Mouse (Mus musculus): ENCODE results near the gene Prpf40b.

Gene Prpf40b

DNA sequence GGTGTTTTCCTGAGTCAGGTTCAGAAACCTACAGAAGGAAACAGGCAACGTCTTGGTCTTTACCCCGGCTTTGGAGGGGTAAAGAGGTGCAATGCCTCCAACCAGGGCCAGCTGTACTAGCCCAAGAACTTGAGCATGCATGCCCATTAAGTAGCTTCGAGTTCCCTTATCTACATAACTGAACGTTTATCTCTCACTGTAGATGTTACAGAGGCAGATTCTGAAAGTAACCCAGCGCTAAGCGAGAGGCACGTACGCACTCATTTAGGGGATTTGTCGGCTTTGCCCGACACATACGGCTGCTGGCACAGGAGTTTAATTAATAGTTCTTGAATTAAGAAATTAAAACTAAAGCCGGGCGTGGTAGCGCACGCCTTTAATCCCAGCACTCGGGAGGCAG is 600 bp upstream of the Prpf40b start:
- DNase-seq, result no peak

DNA sequence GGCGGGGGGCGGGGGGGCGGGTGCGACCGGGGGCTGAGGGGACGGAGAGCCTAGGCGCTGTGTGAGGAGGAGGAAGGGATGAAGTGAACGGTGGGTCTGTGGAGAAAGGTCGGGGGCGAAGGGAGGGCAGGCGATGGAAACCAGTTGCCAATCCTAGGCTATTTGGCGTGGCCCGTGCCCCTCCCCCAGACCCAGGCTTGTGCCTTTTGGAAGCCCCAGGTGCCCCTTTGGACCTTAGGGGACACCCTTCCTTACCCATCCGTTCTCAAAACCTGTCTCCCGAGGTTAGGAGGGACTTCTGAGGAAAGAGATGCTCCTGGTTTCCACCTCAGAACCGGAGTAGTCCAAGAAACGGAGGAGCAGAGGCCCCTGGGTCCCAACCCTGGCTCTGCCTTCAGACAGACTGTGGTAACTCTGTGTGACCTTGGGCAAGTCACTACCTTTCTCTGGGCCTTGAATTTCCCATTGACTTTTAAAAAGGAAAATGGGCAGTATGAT is 646 bp downstream of the Prpf40b start, which contains the start of gene Fam186b:
TSS of gene Fam186b (minus strand) at position 405 of the 498 bp plus-strand sequence.
- DNase-seq, result peak; percentile 64

DNA sequence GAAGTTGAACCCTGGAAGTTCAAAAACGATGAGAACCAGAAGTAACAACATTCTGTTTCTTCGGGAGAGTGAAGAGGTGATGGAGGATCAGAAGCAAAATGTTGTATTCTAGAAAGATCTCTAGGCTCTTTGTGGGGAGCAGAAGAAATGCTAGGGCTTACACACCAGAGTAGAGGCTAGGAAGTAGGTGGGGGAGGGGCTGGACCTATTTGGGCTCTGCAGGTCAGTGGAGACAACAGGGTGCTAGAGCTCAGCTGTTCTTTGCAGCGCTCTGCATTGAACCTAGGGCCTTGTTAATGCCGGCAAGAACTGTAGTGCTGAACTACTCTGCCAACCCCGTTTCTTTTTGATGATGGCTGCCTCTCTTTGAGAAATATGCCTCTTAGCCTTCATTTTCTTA is 1.3 kb downstream of the Prpf40b start:
- peak; percentile 32 for DNase-seq

DNA sequence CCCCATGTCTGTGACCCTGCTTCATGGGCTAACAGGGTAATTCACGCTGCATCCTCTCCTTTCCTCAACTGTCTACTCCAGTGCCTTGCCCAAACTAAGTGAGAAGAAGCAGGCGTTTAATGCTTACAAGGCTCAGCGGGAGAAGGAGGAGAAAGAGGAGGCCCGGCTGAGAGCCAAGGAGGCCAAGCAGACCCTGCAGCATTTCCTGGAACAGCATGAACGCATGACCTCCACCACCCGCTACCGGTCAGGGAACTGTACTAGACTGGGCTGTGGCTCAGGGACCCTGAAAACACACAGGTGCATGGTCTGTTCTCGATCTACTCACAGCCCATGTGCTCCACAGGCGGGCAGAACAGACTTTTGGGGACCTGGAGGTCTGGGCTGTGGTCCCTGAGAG is 12.6 kb downstream of the Prpf40b start:
- no peak for DNase-seq

DNA sequence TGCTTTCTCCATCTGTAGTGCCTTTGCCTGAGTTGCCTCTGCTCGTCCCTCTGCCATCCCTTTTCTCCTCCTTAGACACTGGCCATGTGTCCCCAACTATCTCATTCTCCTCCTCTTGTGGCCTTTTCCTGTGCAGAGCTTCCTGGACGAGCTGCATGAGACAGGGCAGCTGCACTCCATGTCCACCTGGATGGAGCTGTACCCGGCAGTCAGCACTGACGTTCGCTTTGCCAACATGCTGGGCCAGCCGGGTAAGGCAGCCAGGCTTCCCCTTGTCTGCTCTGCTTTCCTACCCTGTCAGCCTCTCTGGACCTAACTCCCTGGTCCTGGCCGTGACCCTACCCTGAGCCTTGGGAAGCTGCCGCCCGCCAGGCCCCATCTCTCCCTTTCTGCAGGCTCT is 14.7 kb downstream of the Prpf40b start:
- no peak for DNase-seq

DNA sequence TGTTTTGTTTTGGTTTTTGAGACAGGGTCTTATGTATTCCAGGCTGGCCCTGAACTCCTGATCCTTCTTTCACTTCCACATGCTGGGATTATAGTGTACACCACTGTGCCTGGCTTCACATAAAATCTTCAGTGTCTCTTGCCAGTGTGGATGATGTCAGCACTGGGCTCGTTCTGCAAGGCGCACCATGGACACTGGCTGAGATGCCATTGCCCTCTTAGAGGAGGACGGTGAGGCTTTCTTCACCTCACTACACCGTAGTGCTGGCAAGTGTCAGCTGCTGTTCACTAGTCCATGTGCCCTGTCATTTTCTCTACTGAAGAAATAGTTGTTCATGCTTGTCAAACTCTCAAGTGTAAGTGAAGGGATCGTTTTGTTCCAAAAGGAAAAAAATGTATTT is 15.7 kb downstream of the Prpf40b start:
- no peak for DNase-seq

DNA sequence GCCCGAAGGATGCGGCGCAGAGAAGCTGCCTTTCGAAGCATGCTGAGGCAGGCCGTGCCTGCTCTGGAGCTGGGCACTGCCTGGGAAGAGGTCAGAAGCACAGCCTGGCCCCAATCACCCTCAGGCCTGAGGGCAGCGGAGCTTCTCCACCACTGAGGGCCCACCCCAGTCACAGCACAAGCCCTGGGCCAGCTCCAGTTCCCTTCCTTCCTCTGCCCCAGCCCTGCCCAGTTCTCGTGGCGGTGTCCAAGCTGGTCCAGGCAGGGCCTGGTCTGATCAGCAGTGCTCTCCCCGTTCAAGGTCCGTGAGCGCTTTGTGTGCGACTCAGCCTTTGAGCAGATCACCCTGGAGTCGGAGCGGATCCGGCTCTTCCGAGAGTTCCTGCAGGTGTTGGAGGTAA is 20.0 kb downstream of the Prpf40b start:
- no peak for DNase-seq

DNA sequence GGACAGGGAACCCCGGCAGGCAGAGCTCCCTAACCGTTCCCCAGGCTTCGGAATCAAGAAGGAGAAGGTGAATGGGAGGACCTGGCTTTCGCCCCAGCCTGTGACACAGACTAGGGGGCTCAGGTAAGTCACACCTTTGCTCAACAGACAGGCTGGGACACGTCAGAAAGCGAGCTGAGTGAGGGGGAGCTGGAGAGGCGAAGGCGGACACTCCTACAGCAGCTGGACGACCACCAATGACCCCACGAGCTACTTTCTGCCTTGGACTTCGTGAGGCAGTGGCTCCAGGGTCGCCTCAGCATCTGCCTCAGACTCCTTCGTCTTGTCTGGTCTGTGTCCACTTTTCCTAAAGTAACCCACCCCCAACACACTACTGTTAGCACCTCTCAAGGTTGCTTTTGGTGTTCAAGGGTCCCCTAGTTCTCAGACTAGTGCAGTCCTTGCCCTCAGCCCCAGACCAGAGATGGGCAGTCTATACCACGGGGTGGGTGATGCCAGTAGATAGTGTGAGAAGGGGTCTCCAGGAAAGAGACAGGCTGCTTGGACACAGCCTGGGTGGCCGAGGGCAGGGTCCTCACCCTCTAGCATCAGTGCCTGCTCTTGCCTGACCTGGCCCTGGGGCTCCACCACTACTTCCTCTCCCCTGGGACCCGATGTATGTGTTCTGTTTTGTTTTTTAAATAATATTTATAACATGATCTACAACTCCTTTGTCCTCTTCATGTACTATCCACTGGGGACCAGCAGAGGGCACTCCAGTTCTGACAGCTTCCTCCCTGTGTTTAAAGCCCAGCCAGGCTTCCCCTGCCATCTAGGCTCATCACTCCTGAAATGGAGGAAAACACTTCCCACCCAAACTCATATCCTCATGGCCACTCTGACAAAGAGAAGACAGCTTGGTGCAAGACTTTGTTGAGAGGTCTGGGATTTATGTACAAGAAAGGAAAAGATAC is 21.7 kb downstream of the Prpf40b start:
- peak; percentile 67 for DNase-seq

DNA sequence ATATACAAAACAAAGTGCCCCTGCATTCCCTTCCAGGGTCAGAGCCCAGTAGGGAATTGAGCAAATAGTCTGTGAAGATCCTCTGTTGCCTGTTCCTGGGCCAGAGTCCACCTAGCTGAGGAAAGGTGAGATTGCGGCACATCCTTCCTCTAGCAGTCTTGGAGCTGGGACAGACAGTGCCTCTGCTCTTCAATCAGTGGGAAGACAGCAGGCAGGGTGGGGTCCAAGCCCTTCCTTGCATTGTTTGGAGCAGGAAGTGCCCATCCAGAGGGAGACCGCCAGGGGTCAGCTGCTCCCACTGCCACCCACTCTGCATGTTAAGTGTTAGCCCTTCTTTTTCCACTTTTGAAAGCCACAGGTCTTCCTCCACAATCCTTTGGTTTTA is 22.4 kb downstream of the Prpf40b start:
- peak; percentile 16 for DNase-seq

DNA sequence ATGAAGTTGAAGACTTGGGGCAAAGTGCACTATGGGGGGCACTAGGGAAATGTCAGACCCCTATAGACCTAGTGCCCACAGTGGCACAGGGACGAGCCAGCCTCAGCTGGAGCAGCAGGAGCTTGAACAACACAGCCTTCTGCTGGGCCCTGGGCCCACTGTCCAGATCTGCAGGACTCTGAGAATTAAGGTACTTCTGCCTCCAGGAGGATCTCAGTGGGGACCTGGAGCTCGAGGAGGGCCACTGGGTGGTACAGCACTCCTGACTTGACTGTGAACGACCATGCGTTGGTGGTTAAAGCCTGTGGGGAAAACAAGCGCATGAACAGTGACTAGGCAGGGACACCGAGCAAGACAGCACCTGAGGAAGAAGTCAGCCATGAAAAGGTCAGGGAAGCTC is 23.2 kb downstream of the Prpf40b start:
- DNase-seq, result peak; percentile 23

DNA sequence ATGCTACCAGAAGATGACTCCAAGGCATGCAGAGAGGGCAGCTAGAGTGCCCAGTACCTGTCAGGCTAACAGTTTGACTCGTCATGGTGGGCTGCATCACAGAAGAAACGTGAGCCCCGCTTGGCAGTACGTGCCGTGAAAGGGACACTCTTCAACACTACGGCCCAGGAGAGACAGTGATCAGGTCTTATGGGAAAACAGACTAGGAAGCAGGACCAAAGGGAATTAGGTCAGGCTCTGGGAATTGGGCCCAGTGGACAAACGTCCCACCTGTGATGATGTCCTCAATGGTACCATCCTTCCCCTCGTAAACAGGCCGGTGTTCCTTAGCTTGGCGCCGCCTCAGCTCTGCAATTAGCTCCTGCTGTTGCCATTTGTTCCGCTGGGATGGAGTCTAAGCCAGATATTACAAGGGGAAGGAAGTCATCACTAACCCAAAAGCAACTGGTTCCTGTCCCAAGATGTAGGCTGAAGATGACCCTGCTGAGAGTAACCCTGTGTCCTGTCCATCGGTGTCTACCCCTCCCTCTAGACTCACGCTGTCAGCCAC is 24.0 kb downstream of the Prpf40b start:
- DNase-seq, result peak; percentile 79

DNA sequence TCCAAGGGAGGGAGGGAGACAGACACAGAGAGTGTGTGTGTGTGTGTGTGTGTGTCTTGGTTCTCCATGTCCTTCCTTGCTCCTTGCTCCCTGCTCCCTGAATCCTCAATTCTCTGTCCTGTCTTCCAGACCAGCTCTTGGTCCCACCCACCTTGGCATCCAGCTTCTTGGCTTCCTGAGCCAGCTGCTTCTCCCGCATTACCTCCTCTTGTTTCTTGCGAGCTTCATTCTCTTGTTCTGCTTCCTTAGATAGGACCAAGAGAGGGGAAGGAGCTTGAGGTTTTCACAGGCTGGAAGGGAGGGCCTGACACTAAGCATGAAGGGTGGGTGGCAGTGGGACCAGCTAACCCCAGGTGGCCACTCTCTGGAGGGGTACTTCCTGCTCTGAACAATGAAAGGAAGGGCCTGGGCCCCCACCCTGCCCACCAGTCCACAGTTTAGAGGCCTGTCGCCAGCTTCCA is 24.6 kb downstream of the Prpf40b start:
- peak; percentile 29 for DNase-seq

DNA sequence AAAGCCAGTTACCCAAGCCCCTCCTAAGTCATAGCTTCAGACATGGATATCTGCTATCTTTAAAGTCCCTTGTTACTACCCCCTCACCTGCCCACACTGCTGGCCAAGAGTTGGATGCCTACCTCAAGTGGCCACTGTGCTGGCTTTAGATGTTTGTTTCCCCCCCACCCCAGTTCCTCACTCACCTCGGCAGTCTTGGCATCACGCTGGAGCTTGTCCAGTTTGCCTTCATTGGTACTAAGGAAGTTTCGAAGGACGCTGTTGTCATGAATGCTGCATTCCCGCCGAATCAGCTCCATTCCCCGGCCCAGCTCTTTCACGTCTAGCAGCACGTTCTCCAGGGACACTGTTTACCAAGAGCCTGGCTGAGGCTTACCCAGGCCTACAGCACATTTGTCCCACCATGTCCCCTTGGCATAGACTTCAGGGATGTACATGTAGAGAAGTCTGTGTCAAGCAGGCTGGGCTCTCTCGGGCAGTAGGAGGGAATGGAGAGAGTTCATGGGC is 25.3 kb downstream of the Prpf40b start:
- DNase-seq, result no peak

DNA sequence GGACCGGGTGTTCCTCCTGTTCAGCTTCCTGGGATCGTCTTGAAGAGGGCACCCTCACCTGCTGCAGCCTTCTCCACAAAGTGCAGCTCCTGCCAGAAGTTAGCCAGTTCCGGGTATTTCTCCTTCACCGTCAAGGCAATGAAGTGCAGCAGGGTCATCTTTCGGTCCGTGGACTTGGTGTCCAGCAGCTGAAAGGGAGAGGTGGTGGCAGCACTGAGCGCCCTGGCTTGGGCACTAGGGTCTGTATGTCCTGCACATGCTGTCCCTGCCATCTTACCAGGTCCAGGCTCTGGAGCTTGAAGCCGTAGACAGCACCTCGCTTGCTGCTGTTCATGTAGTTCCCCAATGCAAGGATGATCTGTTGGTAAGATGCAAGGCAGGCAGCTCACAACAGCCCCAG is 26.1 kb downstream of the Prpf40b start:
- no peak for DNase-seq

DNA sequence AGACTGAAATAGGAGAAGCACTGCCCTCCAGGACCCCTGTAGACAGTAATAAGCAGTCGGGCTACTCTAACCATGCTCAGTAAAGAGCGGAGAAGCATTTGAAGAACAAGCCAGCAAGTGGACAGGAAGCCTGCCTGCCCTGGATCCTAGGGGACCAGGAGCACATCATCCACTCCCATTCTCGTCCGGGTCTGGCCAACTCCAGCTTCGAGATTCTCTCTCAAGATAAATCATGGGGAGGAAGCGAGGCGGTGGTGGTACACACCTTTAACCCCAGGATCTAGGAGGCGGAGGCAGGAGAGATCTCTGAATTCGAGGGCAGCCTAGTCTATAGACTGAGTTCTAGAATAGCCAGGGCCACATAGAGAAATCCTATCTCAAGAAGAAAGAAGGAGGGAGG is 29.3 kb downstream of the Prpf40b start:
- no peak for DNase-seq

DNA sequence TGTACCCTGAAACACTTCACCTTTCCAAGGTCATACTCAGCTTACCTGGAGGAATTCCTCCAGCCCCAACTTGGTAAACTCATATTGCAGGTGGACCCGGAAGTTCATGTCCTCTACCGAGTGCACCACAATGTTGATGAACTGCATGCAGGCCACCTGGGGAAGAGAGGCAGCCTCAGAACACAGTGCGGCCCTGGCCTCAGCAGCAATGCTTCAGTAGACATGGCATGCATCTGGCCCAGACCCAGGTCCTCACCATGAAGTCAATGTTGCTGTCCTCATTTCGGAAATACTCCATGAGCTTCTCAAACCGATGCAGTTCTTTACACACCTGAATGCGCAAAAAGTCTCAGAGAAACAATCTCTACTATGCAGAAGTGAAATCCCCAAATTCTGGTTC is 30.7 kb downstream of the Prpf40b start:
- DNase-seq, result no peak

DNA sequence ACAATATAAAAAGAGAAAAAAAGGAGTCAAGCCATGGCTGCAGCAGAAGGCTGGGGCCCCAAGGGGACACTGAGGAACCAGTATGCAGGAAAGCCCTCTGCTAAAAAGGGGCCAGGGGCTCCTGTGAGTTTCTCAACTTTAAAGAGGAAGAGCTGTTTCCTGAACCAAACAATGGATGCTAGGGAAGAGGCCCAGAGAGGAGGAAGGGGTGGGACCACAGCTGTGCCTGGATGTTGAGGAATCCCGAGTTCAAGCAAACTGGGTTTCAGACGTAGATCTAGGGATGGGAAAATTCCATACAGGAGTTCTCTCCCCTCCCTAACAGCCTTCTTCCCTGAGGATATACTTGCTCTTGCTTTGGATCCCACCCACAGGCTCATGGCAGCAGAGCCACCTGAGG is 31.5 kb downstream of the Prpf40b start:
- DNase-seq, result no peak

DNA sequence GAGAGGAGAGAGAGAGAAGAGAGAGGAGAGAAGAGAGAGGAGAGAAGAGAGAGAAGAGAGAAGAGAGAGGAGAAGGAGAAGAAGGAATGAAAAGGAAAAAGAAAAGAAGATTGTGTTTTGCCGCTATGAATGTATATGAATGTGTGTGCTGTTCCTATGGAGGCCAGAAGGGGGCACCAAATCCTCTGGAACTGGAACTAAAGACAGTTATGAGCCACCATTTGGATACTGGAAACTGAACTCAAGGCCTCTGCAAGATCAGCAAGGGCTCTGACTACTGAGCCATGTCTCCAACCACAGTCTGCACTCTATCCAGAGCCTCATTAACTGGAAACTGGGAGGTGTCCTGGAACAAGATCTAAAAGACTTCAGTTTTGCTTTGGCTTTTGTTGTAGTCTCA is 32.1 kb downstream of the Prpf40b start:
- no peak for DNase-seq

DNA sequence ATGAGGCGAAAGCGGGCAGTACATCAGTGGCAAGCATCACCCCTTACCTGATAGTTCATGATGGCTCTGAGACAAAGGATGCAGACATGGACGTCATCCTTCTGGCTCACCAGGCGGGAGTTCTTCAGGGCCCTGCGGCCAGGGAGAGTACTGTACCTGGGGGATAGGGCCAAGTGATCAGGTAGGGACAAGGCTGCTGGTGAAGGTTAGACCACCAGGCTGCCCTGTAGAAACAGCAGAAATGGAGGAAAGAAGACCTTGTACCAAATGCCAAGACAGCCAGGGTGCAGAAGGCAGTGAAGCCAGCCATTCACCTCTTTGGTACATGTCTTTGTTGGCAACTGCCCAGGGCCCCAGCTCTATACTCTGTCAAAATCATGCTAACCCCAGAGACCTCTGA is 33.1 kb downstream of the Prpf40b start:
- DNase-seq, result no peak

DNA sequence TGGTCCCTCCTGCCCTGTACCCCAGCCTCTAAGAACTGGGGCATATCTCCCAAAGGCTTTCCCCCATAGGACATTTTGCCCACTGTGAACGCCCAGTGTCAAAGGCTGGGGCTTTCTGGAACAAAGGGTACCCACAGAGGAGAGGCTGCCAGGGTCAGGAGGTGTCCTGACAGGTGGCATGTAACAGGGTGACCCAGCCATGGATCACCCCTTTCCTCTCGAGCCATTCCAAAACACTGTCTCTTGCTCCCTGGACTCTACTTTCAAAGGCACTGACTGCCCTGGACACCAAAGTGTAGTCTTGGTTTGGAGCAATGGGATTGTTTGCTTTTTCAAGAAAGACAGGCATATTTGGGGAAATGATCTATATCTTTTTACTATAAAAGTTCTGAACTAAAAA is 35.4 kb downstream of the Prpf40b start:
- DNase-seq, result no peak

DNA sequence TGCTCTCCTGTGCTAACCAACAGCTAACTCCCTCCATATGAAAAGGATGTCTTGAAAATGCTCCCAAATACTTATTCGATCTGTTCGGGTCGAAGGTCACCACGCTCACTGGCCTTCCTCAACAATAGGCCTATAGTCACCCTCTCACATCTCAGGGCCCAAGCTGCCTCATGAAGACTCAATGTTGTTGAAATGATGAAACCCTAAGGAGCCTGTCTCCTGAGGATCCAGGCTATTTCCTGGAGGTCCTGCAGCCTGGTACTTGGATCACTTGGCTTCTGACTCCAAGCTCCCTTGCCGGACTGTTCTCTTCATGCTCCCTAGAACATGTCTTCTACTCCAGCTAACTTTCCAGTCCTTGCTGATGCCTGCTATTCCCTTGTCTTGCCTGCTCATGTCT is 36.5 kb downstream of the Prpf40b start:
- no peak for DNase-seq

DNA sequence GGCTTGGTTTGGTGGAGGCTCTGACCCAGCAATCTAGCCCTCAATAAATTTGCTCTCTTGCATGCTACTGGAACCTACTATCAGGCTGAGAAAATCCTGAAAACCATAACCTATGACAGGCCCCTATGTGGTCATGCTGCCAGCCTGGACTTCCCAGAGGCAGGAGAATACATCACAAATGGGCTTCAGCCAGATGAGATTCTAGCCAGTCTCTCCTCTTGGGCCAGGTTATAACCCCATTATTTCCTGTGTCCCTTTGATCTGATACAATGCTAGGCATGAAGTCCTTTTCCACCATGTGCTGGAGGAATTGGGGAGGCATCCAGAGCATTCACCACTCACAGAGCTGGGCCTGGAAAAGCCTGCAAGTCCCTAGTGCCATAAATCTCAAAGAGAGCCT is 37.2 kb downstream of the Prpf40b start:
- DNase-seq, result no peak

DNA sequence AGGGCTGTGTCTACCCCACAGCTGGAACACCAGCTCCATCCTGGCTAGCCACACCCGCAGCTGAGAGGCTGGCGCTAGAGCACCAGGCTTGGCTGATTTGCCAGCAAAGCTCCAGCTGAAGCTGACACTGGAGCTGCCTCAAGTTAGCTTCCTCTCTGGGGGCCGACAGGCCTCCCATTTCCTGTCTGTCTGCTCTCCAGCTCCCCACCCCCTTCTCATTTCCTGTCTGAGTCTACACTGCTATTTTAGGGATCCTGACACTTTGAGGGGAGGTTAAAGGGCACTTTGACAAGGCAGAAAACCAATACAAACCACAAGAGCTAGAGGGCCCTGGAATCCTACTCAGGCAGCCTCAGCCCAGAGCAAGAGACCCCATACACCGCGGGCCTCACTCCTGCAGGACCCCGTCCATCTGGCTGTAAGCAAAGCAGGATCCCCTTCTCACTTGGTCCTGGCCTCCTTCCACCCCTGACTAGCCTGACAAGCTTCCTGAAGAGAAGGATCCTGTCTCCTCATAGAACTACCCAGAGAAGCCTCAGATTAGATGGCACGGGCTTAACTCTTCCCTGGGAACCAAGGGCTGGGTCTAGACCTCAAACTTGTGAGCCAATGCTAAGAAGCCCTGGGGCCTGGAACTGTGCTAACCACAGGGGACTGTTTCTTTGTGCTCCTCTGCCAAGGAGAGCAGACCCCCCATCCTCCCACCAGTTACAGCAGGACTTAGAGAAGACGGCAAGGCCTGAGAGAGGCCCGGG is 38.2 kb downstream of the Prpf40b start:
- no peak for DNase-seq
